Mouse (Mus musculus) embryo, embryonic 10 days (tissue): ENCODE measurements around the gene Nos2.

Source experiments
- DNase-seq: peaks from one replicate; pipeline ENCODE4 v3.0.0-alpha.2; 2015; ENCODE audit warnings: low spot score

Gene Nos2

DNA sequence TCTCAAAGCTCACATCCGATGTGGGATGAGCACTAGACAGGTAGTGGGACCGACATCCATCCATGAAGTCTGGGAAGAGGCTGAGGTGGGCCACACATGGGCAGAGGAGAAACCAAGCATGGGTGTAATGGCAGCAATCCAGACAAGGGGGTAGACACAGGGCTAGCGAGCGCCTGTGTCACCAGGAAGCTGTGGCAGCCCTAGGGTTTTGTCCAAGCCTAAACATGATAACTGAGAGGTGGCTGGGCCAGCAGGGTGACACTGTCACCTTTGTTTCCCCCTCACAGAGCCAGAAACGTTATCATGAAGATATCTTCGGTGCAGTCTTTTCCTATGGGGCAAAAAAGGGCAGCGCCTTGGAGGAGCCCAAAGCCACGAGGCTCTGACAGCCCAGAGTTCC is 38.8 kb downstream of the Nos2 start:
- no peak for DNase-seq

DNA sequence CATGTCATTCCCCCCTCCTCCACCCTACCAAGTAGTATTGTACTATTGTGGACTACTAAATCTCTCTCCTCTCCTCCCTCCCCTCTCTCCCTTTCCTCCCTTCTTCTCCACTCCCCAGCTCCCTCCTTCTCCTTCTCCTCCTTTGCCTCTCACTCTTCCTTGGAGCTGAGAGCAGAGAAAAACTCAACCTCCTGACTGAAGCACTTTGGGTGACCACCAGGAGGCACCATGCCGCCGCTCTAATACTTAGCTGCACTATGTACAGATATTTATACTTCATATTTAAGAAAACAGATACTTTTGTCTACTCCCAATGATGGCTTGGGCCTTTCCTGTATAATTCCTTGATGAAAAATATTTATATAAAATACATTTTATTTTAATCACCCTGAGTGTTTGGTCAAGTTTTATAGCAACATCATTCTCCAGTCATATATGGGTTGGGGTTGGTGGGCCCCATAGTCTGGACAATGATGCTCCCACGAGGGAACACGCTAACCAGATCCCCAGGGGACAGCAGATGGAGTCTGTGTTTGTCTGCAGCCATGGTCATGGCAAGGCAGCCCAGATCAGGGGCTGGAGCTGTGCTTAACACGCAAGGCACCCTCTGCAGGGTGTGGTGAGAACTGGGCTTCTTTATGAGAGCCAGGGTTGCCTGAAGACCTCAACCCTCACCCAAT is 39.4 kb downstream of the Nos2 start:
- peak; percentile 35 for DNase-seq

DNA sequence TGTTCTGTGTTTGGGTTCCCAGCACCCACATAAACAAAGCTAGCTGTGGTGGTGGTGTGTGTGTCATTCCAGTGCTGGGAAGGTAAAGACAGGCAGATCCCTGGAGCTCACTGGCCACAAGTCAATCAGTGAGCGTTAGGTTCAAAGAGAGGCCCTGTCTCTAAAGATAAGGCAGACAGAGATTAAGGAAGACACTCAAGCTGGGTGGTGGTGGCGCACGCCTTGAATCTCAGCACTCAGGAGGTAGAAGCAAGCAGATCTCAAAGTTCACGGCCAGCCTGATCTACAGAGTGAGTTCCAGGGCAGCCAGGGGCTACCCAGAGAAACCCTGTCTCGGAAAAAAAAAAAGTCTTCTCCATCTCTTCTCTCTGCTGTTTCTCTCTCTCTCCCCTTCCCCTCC is 40.6 kb downstream of the Nos2 start:
- no peak for DNase-seq

DNA sequence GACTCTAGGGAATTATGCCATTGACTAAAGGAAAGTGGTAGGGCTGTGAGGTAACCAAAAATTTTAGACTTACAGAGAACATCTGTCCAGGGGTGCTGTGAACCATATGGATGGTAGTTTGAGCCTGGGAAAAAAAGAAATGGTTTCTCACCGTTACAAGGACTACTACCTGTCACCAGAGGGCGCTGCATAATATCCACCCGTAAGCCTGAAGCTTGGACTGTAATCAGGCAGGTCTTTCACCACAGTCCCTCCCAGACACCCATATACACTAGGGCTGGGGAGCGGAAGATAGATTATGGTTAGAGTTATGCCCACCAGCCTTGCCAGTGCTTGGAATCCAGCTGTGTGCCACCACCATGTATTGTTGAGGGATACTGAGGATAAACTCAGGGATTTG is 46.8 kb downstream of the Nos2 start:
- DNase-seq: peak; percentile 79

DNA sequence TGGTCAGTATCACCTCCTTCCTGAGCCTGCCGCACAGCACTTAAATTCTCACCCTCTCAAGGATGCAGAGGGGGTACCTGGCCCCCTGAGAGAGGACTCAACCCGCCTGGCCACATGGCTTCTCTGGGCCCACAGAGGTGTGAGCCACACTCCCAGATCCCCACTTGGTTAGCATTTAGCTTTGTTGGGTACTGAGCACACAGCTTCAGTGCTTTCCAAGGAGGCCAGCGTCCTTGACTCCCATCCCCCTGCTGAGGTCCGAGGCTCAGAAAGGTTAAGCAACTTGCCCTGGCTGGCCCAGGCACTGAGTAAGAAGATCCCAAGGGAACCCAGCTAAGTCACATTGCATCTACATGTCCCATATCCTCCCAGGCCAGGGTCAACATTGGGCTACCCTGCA is 47.5 kb downstream of the Nos2 start:
- no peak for DNase-seq

DNA sequence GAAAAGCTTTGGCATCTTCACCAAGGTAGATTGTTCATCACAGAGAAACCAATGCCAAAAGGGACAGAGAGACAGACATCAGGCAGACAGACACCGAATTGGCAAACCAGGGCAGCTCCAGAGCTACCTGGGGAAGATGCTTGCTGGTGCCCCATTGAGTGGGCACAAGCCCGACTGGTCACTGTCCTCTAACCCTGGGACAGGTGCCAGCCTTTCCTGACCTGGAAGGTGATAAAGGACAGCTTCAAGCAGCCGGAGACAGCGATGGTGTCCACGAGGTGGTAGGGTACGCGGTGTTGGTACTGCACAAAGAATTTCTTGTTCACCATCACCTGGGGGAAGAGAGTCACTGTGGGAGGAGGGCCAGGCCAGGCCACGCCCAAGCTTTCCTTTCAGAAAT is 50.5 kb downstream of the Nos2 start:
- DNase-seq: no peak

DNA sequence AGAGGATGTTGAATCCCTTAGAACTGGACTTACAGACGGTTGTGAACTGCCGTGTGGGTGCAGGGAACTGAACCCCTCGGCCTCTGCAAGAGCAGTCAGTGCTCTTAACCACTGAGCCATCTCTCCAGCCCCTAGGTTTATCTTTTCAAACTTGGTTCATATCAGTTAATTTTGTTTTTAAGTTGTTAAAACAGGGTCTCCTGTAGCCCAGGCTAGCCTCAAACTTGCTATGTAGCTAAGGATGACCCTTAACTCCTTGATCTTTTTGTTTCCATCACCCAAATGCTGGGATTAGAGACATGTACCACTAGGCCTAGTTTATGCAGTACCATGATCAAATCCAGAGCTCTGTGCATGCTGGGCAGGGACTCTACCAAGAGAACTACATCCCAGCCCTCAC is 51.2 kb downstream of the Nos2 start:
- DNase-seq: no peak

DNA sequence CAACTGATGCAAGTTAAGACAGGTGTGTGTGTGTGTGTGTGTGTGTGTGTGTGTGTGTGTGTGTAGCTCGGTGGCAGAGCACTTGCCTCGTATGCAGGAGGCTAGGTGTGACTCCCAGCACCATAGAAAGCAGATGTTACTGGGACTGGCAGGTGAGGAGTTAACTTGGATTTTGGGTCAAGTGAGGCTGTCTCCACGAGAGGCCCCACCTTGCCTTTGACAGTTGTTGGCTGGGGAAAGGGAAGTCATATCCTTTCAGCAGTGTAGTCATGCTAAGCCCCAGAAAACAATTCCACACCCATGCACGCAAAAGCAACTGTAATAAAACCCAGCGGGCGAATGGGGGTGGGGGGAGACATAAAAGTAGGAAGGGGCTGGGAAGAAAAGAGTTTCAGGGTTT is 51.7 kb downstream of the Nos2 start:
- no peak for DNase-seq

DNA sequence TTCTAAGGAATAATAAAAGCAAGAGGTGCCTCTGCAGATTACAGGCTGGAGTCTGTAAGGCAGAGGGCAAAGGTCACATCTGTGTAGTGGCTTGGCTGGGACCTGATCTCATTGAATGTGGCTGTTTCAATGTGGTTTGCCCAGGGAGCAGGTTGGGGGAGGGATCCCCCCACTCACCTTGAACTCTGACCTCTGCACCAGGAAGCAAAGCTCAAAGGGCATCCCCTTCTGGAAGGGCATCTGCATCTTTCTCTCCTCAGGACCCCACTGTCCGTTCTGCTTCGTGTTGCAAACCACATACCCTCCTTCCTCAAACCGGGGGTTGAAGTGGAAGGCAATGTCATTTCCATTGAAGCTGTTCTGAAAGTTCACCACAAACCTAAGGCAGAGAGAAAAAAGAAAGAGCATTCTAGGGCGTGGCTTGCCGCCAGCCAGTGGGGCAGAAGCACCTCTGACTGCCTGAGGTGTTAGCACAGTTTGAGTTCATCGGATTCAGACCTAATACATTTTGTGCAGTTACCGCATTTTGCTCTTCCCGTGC is 52.3 kb downstream of the Nos2 start:
- peak; percentile 79 for DNase-seq

DNA sequence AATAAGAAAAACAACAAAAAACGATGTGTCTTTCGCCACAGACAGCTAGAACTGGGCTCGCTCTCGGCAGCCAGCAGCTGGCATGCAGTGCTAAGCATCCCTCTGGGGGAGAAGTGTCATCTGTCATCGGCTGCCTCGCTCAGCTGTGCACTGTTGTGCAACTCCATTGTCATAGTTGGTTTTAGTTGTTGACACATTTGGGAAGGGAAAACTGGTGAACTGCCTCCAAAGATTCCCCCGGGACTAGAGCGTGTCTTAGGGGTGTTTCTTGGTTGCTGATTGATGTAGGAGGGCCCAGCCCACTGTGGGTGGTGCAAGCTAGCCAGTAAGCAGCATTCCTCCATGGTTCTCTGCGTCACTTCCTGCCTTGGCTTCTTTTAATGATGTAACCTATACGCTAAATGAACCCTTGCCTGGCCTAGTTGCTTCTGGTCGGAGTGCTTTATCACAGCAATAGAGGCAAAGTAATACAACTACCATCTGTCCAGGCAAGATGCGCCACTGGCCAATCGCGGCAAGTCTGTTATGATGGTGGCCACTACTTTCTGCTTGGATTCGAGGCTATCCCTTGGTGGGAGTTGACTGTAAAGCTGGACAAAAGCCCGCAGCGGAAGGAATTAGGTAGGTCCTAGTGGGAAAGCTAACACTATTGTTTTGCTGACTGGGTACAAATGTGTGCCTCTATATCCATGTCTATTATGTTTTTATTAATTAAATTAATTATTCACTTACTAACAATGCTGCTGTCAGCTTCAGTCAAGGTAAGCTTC is 53.0 kb downstream of the Nos2 start:
- DNase-seq: peak; percentile 45

DNA sequence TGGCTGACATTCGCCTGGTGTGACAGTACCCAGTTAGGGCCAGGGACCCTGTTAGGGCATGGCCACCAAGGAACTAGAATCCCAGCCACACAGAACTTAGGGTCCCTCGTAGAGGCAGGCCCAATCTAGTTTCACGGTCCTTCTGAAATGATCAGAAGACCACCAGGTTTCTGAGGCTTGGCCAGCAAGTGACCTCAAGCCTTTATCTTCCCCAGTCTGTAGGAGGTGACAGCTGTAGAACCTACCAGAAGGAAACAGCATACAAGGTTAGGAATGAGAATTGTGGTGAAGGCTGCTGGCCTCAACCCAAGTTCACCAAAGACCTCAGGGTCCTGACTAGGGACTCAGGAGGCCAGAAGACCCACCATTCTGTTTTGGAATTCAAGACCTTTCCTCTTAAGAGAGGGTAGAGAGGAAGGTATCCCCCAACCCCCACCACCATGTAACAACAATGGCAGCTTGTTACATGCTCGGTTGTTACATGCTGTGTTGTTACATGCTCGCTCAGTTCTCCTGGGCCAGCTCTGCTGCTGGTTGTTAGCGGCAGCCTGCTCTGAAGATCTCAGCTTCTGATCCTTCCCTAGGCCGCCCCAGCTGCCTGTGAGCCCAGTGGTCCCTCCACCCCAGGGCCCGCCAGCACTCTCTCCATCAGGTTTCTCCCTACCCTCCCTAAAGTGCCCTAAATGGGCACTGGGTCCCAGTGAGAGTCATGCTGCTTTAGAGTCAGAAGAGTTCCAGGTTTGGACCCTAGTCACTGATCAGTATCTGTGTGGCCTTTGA is 56.3 kb downstream of the Nos2 start:
- DNase-seq: no peak

DNA sequence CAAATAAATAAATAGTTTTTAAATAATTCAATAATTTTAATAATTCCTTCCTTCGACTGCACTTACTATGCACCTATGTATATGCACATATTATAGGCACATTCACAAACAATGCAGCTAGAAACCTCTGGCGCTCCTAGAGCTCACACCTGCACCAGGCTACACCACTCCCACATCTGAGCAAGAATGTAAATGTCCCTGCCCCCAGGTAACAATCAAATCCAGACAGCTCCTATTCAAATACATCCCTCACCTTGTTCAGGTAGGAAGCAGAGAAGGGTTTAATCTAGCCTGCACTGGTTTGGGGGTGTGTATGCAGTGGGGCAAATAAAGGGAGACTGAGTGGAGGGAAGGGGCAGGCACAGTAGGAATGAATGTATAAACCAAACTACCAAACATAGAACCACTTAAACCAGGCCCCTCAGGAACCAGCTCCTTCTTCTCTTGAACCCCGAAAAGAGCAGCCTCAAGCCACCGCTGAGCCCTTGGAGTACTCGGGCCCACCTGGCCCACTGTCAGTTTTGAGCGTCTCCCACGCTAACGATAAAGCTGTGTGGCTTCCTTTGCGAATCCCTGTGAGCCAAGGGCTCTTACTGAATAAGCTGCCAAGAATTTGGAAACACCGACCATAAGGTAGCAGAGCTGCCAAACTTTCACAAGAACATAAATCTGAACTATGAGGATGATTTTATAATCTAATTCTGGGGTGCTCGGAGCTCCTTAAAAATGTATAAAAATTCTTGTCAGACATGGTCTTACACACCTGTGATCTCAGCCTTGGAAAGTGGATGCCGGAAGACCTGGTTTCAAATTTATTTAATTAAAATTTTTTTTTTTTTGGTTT is 57.8 kb downstream of the Nos2 start:
- no peak for DNase-seq

DNA sequence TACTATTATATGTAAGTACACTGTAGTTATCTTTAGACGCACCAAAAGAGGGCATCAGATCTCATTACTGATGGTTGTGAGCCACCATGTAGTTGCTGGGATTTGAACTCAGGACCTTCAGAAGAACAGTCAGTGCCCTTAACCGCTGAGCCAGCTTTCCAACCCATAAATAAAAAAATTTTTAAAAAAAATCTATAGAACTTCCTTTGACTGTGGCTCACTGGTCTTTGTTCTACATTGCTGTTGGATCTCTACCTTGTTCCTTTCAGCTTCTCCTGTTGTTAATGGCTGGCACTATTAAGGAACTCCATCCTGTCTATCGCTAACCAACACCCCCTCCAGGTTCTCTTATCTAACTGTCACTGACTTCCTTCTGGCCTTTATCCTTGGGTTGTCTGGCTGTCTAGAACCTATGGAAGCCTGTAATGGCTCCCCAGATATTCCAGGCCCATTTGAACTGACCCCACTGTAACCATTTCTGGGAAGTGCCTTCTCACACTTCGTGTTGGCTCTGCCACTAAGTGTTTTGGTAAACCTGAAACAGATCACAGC is 59.6 kb downstream of the Nos2 start:
- DNase-seq: no peak

DNA sequence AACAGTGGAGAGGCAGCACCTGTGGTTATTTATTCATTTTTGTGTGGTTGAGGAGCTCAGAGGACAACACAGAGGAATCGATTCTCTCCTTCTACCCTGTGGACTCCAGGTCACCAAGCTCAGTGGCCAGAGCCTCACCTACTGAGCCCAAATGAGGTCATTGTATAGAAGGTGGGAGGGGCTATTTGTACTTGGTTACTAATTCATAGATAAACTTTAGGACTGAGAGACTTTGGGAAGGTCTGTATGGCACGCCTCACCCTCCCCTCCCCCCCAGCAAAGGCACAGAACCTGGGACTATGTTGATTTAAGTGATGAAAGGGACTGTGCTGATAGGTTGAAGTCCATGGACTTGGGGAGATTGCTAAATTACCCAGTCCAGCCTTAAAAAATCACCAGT is 61.5 kb downstream of the Nos2 start:
- no peak for DNase-seq

DNA sequence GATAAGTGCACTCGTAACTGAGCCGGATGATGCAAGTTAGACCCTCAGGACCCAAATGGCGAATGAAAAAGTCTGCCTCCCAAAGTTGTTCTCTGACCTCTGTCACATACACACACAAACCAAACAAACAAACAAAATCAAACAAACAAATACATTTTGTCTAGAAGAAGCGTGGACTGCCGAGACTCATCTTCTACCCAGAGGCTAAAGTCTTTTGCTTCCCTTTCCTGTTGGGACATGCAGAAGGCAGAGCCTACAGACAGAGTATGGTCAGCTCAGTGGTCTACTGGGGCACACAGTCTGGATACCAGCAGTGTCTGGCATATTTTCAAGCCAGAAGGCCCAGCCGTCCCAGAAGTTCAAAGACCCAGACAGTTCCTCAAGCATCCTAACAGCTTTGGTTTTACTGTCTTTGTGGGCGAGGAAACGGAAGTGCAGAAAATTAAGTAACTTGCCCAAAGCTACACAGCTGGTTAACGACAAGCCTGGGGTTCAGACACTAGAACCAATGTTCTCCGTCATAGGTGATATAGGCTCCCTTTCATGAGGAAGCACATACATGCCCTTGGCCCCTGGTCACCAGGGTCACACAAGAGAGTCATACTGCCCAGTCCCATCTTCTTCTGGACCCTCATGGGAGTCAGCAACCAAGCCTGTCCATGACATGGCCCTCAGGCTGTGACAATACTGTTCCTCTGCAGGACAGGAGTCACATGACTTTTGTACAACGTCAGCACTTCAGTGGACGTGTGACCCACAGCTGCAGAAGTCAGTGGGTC is 62.1 kb downstream of the Nos2 start:
- no peak for DNase-seq

DNA sequence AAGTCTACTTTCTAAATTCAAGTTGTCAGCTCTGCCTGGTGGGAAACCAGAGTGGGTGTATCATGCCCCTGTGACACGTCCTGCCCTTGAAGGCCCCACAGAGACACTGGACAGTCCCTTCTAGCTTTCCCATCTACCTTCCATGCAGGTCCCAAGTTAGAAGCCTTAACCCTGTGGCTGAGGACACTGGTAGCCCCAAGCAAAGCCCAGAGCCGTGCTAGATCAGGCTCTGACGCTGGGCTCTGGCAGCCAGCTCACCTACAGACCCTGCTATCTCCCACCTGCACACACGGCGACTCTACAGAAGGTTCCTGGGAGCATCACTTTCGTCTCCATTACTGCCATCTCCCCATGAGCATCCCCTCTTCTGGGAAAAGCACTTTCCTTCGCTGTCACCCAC is 63.0 kb downstream of the Nos2 start:
- DNase-seq: no peak

DNA sequence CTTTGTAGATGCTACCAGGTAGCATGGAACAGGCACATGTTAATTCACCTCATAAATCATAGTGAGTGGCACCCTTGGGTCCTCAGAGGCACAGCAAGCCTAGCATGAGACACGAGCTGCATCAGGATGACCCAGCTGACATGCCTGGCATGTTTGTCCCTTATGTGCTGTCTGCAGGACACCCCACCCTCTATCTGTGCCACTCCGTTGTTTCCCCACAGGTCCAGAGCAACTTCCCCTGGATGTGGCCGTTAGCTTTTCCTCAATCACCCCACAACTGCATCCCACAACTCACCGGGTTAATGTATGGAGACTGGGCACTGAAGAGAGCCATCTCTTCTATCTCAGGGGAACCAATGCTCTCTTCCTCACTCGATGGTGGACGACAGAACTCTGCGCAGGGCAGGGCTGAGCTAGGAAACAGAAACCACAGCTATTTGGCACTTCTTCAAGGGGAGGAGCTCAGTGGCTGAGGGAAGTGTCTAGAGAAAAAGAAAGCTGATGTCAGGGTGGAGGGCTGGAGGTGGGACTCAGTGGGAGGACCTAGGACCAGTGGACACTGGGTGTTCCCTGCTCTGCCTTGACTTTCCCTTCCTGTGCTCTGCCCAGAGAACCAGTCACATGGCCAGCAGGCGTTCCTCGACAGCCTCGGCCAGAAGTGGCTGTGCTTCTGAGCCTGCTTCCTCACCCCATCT is 64.0 kb downstream of the Nos2 start, which contains the start of gene Lgals9:
TSS of gene Lgals9 (minus strand) at position 464 of the 695 bp plus-strand sequence.
- no peak for DNase-seq

DNA sequence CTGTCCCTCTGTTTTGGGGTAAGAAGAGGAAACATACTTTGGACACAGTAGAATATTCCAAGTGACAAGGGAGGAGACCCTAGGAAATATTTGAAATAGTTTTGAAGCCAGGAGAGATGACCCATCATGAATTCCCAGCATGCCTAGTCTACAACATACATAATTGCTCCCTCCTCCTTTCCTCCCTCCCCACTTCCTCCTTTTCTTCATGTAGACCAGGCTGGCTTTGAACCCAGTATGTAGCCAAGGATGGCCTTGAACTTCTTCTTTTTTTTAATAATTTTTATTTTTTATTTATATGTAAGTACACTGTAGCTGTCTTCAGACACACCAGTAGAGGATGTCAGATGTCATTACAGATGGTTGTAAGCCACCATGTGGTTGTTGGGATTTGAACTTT is 64.9 kb downstream of the Nos2 start:
- DNase-seq: no peak

DNA sequence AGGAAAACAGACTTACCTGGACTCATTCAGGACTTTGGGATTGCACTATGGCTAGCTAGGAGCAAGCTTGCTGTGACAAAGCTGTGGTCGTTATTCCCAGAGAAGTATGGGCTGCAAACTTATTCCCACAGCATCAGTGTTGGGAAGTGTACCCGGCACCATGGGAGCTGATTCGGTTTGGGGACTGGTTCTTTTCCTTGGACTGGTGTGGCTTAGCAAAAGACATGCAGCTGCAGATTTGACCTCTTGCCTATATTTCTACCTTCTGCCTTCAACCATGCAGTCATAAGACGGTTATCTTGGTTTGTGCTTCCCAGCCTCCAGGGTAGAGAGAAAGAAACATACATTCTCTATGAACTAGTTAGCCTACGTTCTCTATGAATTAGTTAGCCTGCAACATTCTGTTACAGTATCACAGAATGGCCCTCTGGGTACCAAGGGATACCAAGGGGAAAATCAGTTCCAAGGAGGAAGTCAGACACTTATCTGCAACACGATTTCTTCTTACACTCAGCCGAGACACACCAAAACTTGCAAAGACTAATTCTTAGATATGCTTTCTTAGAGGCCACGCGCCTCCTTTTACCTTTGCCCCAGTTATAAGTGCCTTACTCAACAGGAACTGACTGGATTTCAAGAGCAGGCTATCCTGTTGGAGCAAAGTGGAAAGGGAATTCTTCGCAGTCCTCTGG is 65.9 kb downstream of the Nos2 start:
- no peak for DNase-seq
